Mouse (Mus musculus) cortical plate, adult 2 months (tissue): ENCODE measurements around the gene Bcr.

Experiments
- CTCF ChIP-seq: fragments of 200-500 bp; IDR thresholded peaks from 2 replicates; pipeline ENCODE4 v1.5.1; 2011; ENCODE audit warnings: mild to moderate bottlenecking, control low read depth, low read length; ENCODE audit not compliant: insufficient read depth; ENCODE audit errors: extremely low read depth
- POLR2A ChIP-seq: fragments of 200-500 bp; IDR thresholded peaks from 2 replicates; pipeline ENCODE4 v1.6.1; 2011; ENCODE audit warnings: mild to moderate bottlenecking, low read length, control low read depth; ENCODE audit not compliant: insufficient read depth; ENCODE audit errors: extremely low read depth

- TF ChIP-seq CTCF, result no peak
- peak; percentile 24; the same call in 1 of the 2 replicates for TF ChIP-seq POLR2A
Measured at GRCm38 (mm10) chr10:75100298-75100697, 39.9 kb downstream of the Bcr start.
